Mouse (Mus musculus) E14TG2a.4 (cell line): ENCODE data around the gene Fam117b.

Experiments
- CTCF ChIP-seq: conservative IDR thresholded peaks from 2 replicates; pipeline ENCODE4 v1.5.1; 2014; ENCODE audit warnings: low read length
- NANOG ChIP-seq: IDR thresholded peaks from 2 replicates; pipeline ENCODE4 v1.6.1; 2014; ENCODE audit warnings: borderline replicate concordance, low read length, mixed read lengths

GRCm38 (mm10) chr1:59987399-59988040 lies 74.7 kb downstream of the Fam117b start:
- TF ChIP-seq CTCF (no peak), NANOG (no peak)
